Mouse (Mus musculus): ENCODE results near the gene Fbh1.
A peak's percentile ranks its signal among the peaks of the same experiment; 100 is the strongest.

Gene Fbh1

DNA sequence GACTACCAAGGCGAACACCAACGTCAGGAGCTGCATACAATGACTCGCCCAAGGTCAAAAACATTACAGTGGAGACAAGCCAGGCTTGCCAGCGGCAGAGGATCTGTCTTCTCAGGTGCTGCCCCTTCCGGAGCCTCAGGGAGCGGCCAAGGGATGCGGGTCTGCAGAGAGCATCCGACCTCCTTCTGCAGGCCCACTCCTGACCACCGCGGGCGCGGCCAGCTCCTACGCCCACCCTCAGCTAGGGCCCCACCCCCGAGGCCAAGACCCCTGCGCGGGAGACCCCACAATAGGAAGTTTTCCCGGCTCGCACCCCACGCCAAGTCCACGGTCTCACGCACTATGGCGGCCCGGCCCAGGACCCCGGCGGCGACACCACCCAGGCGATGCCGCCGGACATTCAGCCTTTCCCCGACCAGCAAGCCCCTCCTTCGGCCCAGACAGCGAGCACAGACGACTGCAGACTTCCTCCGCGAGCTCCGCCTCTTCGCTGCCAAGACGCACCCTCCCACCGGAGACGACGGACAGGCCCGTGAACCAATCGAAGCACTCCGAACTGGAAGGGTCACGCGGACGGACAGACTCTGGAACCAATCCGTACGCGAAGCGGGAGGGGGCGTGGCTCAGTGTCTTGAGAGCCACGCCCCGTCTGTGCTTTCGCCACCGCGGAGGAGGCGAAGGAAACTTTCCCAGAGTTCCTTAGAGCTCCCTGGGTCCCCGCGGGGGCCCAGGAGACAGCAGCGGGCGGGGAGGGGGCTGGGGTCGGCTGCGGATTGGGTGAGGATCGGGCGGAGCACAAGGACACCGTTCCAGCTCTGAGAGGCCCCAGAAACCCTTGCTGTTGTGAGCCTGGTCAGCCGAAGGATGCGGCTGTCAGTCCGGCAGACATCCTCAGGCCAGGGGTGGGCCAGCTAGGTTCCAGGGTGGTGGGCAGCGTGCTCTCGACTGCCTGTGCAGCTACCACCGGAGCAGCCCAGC is at the start of gene Fbh1, which contains the start of gene Ankrd16:
Fbh1 (minus strand) TSS at position 492 of the 978 bp plus-strand sequence.
Ankrd16 (plus strand) TSS at position 786 of the 978 bp plus-strand sequence.
- peak; percentile 99 for DNase-seq (ENCODE audit: low spot score)

DNA sequence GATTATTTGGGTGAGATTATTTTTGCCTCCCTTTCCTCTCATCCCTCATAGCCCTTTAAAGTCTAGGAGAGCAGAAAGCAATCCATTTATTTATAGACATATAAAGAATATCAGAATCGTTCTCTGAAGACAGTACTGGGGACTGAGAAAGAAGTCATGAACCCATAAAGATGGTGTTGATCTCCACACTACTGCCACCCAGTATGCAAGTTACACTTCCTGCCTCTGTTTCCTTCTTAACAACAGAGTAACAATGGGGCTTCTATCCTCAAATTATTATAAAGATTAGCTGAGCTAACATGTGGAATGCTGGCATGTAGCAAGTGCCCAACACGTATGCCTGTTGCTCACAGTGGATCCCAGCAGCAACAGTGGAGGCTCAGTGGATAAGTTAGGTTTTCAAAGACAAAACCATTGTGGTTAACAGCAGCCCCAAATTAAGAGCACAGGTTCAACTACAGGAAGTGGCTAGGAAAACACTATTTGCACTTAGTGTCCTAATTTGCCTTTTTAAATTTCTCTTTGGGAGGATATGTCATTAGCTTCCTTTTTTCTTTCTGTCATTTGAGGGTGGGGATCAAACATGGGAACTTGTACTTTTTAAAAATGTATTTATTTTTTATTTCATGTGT is 24.0 kb upstream of the Fbh1 start:
- no peak for DNase-seq (ENCODE audit: low spot score)

DNA sequence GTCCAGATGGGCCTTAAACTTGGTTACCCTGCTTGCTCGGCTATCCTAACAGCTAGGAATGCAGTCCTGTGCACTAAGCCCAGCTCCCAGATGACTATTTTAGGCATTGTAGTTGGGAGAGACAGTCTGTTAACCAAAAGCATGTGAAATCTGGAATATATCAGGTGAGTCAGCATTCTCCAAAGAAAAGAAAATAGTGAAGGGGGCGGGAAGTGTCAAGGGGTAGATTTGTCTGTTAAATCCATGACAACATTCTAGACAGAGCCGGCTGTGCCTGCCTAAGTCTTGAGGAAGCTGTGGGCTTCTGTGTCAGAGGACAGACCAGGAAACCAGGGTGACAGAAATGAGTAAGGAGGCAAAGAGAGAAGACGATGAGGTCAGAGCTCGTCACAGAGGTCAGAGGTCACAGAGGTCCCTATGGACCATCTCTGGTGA is 20.6 kb upstream of the Fbh1 start:
- DNase-seq (ENCODE audit: low spot score) = no peak

DNA sequence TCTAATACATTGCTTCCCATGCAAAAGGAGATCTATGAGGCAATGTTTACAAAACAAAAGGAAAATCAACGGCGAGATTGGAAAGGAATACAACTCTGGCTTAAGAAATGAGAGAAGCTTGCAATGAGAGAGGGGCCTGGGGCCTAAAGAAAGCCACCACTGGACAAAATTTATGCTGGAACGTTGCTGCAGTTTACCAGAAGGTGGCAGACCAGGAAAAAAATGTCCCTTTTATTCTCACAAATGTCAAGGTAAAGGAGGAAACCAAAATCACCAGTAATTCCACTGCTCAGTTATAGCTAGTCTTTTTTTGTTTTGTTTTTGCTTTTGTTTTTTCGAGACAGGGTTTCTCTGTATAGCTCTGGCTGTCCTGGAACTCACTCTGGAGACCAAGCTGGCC is 17.3 kb upstream of the Fbh1 start:
- no peak for DNase-seq (ENCODE audit: low spot score)

DNA sequence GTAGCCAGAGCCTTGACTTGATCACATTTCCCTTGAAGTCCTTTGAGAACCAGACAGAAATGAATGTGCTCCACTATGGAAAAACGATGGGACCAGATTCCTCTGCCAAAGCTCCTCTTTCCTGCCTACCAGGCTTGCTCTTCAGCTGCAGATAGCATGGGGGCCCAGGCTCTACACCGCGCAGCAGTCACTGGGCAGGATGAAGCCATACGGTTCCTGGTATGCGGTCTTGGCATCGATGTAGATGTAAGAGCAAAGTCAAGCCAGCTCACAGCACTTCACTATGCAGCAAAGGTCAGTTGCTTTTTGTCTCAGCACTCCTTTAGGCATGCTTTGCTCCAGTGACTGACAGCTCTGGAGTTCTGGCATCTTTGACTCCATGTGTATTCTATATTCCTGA is 6.8 kb upstream of the Fbh1 start:
- no peak for DNase-seq (ENCODE audit: low spot score)

DNA sequence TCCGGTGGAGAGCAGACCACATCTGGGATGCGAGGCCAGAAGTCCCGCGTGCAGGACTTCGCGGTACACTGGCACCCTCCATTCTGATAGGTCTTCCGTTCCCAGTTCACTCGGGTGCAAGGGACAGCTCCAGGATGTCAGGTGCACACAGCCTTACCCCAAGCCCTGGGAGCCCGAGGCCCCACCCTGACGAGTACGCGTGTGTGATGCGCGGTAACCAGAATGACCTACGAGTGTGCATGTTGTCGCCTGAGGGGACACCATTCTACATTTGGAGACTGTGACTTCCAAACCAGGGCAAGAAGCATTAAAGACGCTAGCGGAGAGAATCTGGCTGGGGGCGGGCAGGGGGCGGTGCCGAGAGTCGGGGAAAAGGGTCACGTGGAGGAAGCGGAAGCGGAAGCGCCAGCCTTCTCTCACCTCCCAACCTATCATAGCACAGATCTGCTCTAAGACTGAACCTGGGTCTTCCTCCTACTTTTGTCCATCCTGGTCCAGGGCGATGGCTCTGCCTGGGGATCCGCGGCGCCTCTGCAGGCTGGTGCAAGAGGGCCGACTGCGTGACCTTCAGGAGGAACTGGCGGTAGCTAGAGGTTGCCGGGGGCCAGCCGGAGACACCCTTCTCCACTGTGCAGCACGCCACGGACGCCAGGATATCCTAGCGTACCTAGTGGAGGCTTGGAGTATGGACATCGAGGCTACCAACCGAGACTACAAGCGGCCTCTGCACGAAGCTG is 873 bp upstream of the Fbh1 start:
- peak; percentile 58 for DNase-seq (ENCODE audit: low spot score)

DNA sequence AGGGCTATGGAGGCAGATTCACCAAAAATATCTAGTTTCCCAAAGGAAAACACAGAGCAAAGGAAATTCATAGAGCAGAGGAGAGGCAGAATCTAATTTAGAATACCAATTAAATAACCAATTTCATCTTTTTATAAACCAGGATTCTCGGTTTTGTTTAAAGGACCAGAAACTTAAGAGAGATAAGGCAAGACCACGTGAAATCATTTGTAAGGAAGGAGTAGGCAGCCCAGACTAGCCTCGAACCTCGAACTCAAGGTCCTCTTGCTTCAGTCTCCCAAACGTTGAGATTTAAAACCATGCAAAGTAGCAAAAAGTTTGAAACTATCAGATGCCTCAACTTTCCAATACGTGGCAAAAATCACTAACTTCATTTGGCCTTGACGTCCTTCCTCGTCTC is 967 bp downstream of the Fbh1 start:
- no peak for DNase-seq (ENCODE audit: low spot score)

DNA sequence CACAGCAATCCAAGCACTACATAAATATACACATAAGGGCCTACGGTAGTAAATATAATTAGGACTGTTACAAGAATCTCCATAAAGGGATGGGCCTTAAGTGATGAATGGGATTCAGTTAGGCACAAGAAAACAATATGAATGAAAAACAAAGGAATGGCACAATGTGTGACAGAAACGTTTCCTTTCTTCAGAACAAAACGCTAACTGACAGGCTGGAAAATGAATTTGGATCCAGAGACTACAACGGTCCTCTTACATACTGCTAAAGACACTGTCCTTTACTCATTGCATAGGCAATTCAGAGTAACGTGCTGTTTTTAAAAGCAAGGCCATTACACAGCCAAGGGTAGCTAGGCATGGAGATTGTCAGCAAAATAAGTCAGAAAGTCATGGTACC is 2.3 kb downstream of the Fbh1 start:
- DNase-seq (ENCODE audit: low spot score) = no peak

DNA sequence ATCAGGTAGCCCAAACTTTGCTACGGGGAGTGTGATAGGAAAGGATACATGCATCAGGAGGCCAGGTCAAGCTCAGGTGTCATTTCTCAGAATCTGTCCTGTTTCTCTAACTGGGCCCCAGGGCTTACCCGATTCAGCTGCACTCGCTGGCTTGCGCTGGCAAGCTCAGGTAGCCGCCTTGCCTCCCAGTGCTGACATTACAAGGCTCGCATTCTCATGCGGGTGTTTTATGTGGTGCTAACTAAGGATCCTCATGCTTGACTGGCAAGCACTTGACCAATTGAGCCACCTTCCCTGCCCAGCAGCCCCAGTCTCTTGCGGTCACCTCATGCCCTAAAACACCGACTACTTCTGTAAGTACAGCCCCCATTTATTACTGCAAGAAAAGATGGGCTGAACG is 3.0 kb downstream of the Fbh1 start:
- no peak for DNase-seq (ENCODE audit: low spot score)

DNA sequence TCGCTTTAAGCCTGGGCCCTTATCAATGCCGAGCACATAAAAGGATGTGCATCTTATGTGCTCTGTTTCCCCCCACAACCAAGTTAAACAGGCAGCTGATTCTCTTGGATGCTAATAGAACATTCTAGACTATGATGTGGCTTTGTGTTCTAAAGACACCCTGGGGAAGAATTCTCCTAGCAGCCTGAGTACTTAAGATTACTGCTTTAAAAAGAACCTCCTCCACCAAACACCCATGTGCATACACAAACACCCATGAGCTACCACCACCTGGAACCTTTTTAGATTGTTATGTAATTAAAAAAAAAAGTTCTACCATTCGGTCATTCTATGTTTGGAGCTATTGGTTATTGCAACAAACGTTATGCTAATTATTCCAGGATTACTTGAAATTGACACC is 5.0 kb downstream of the Fbh1 start:
- DNase-seq (ENCODE audit: low spot score) = no peak

DNA sequence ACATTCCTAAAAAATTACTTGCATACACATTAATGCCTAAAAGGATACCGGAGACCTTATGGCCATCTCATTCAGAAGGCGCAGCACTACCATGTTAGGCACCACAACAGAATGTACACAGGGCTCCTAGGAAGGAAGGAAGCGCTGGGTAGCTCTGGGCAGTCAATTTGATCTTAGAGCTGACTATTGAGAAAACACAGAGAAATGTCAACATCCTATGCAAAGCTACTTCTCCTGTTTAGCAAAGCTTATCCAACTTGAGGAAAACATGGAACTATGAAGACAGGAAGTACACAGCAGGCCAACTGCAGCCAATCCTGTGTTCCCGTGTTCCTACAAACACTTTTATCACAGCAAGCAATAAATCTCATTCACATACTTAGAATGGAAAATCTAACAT is 5.7 kb downstream of the Fbh1 start:
- DNase-seq (ENCODE audit: low spot score) = no peak

DNA sequence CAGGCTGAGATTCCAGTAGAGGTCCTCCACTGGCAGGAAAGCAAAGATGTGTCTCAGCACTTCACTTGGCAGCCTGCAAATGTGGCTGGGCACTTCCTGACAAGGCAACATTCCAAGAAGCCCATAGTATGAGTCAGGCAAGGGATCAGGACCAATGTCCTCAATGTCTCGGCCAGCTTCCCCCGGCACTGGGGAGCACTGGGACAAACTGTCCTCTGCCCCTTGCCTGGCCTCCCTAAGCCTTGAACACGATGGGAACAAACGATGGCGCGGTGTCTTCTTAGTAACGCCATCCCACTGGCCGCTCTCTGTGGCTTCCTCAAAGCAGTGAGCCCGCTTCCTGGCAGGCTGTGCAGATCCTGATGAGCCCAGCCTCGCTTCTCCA is 10.2 kb downstream of the Fbh1 start:
- no peak for DNase-seq (ENCODE audit: low spot score)

DNA sequence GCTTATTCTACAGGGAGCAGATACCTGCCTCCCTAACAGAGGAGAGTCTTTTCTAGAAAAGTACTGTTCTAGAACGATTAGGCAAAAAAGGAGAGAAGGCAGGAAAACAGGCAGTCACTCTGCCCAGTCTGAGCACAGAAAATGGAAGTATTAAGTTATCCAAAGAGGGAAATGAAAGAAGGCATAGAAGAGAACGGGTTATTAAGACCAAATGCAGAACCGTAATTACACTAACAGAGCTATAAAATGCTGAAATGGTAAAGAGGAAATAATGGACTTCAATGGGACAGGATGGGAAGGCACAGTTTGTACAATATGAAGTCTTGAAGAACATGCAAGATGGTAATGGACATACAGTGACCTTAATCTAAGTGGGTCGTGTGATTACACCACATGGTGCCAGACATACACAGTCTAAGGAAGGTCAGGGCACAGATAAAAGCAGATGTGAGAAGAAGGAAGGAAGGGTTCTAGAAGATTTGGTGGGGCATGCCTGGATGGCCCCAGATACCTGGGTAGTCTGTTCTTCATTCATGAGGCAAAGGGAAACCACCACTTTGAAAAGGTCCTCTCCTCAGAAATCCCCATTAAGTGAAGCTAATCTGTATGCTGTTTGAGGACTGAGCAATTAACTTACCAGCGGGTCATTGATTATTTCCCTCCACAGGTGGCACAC is 10.8 kb downstream of the Fbh1 start:
- no peak for DNase-seq (ENCODE audit: low spot score)

DNA sequence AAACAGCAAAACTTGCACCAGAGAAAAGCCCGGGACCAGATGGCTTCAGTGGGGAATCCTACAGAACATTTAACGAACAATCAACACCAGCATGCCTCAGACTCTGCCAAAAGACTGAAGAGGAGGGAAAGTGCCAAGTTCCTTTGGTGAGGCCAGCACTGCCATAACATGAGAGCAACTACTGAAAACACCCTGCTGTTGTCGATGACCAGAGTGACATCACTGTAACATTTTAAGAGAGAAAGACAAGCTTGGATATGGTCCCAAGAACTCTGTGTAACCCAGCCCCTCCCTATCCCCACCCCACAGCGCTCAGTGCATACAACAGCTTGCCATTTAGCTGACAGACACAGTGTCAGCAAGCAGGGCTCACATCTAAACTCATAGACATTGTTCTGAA is 11.7 kb downstream of the Fbh1 start:
- DNase-seq (ENCODE audit: low spot score) = peak; percentile 61

DNA sequence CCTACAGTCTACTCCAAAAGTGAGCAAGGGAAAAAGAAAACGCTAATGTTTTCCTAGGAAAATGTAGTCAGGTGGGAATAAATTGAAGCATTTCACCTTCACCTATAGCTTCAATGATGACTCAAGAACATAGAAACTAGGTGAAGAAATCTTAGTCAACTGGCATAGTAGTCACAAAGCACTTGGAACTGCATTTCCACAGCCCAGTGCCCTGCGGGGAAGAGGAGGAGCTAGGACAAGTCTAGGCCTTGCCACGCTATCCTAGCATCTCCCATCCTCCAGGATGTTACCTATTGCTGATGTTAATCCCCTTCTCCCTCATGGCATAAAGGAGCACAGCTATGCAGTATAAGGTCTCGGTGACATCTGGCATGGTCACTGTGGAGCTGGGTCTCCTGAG is 14.8 kb downstream of the Fbh1 start:
- DNase-seq (ENCODE audit: low spot score) = no peak

DNA sequence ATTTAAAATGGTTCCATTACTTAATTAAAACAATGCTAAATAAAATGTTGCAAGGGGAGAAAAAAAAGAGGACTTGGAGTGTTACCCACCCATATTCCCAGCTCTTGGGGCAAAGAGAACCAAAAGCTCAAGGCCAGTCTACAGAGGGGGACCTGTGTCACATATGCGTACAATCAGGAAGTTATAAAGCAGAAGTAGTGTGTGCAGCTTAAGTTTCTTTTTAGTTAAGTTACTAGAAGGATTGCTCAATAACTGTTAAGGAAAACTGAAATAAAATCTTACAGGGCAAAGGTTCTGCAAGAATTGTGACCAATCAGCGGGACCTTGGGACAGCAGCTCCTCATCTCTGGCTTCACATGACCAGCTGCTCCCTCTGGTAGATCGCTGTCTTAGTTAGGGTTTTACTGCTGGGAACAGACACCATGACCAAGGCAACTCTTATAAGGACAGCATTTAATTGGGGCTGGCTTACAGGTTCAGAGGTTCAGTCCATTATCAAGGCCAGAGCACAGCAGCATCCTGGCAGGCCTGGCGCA is 37.8 kb downstream of the Fbh1 start:
- DNase-seq (ENCODE audit: low spot score) = no peak

DNA sequence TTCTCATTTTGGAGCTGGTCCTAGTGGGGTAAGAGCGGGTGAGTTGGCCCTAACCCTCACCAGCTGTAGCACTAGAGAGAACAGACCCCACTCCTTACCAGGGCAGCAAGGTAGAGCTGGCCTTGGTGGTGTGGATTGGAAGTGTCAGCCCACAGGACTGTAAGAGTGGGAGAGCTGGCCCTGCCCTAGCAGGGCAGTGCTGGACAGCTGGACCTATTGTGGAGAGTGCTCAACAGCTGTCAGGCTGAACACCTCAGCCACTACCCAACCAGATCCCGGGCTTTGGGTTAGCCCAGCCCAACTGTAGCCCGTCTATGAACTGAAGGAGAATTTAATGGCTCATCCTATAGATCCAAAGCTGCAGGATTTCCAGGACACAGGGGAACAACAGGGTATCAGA is 38.6 kb downstream of the Fbh1 start:
- DNase-seq (ENCODE audit: low spot score) = no peak

DNA sequence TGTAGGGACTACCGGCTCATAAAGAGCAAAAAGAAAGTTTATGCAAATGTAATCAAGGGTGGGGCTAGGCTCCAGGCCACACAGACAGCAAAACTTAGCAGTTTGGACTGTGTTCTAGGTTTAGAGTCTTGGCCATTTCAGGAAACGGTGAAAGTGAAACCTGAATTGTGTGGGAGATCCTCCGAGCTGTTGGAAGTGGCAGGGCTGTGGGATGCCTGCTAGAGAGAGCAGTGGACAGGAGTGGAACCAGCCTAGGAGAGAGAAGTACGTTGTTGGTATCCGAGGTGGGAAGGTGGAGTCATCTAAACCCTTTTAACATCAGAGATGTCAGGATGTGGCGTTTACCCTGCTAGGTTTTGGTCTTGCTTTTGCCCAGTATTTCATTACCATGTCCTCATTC is 41.5 kb downstream of the Fbh1 start:
- no peak for DNase-seq (ENCODE audit: low spot score)

DNA sequence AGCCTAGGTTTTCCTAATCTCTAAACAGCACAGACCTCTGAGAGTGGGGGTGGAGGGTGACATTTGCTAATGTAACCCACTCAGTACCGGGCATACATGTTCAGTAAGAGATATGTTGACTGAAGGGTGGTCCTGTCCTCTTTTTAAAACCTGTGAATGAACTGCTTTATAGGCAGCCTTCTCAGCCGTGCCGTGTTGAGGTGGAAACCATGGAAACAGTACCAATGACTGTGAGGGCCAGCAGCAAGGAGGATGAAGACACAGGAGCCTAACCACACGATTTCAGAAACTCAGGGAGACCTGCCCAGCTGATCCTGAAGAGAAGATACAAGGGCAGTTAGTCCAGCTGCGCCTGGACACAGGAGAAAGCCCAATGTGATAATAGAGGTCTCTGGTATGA is 44.4 kb downstream of the Fbh1 start:
- no peak for DNase-seq (ENCODE audit: low spot score)

DNA sequence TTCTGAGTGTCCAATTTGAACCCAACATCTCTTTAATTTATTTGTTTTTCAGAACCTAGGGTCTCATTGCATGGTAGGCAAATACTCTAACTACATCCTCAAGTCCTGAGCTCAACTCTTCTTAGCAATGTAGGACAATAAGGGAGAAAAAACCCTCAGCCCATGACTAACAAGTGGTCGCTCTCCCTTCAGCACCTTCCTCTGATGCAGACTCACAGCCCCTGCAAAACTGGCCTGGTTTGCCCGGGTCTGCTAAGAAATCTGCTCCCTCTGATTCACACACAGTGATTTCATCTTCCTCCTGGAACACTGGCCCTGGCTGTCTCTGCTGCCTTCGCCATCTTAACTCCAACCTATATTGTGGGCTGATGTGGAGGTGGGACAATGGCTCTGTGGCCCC is 48.3 kb downstream of the Fbh1 start:
- DNase-seq (ENCODE audit: low spot score) = no peak

DNA sequence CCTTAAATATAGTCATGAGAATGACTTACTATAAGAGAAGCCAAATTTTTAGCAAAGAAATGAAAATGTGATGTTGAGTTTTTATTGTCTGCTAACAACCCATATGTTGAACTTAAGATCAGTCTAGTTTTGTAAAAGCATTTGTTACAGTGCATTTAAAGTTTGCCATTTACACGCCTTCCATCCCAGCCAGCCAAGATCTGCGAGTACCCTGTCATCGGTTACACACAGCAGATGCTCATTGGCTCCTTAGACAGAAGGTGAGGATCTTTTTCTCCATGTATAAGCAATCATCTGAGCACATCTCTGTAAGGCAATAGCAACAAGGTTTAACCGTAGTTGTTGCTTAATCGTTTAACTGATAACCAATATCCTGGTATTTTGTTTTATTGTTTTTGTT is 49.8 kb downstream of the Fbh1 start:
- no peak for DNase-seq (ENCODE audit: low spot score)

DNA sequence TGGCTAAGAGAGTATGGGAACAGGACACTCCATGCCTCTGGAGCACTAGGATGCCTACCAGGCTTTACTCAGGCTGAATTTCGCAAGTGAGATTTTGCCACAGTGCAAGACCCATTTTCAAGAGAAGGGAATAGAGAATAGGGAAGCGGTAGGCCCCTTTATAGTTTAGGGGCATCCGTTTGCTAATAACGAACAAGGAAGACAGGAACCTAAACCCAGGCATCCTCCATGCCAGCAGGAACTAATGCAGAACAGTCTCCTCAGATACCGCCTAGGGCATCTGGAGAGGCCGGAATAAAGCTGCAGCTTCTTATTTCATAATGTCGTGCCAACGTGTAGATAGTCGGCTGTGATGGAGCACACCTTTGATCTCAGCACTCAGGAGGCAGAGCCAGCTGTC is 54.8 kb downstream of the Fbh1 start:
- no peak for DNase-seq (ENCODE audit: low spot score)

All from layer of hippocampus, adult 9-10 months (tissue).